Mouse (Mus musculus) neural tube, embryonic 13.5 days (tissue): ENCODE results near the gene Prkcsh. TPM values are rescaled to one million over a fixed set of nuclear protein-coding genes. Genes with fewer than 3 reads are reported as not detected.

Experiments
- ATAC-seq: fragments of 200-750 bp; cut with Nextera tagmentation; 2 replicates; pipeline ENCODE4 v1.8.0; 2017; ENCODE audit warnings: low read depth, mild to moderate bottlenecking, moderate TSS enrichment, moderate library complexity
- H3K27ac ChIP-seq: fragments of 300-500 bp; sonication (generic); replicated peaks from 2 replicates; pipeline ENCODE4 v1.5.1; 2015; ENCODE audit warnings: moderate library complexity, mild to moderate bottlenecking, inconsistent platforms
- H3K27me3 ChIP-seq: fragments of 300-500 bp; sonication (generic); 2 replicates; pipeline ENCODE4 v1.6.1; 2015; ENCODE audit warnings: mild to moderate bottlenecking, inconsistent platforms
- H3K36me3 ChIP-seq: fragments of 300-500 bp; sonication (generic); 2 replicates; pipeline ENCODE4 v1.6.1; 2015; ENCODE audit warnings: mild to moderate bottlenecking, inconsistent platforms
- H3K4me1 ChIP-seq: fragments of 300-500 bp; sonication (generic); replicated peaks from 2 replicates; pipeline ENCODE4 v1.6.1; 2015; ENCODE audit warnings: inconsistent platforms
- H3K4me2 ChIP-seq: fragments of 300-500 bp; sonication (generic); 2 replicates; pipeline ENCODE4 v1.6.1; 2015; ENCODE audit warnings: inconsistent platforms, mild to moderate bottlenecking, moderate library complexity
- H3K4me3 ChIP-seq: fragments of 300-500 bp; sonication (generic); 2 replicates; pipeline ENCODE4 v1.5.1; 2015; ENCODE audit warnings: mild to moderate bottlenecking, inconsistent platforms
- H3K9ac ChIP-seq: fragments of 300-500 bp; sonication (generic); 2 replicates; pipeline ENCODE4 v1.6.1; 2015; ENCODE audit warnings: moderate library complexity, mild to moderate bottlenecking, inconsistent platforms
- H3K9me3 ChIP-seq: fragments of 300-500 bp; sonication (generic); 2 replicates; pipeline ENCODE4 v1.6.1; 2016; ENCODE audit warnings: inconsistent platforms
- WGBS: fragments of 180-500 bp; shearing (Covaris S2); methylation state at CpG from one replicate; pipeline ENCODE4 v1.1.7; 2015; 5-methylcytosine and 5-hydroxymethylcytosine counted together
- polyA plus RNA-seq: library from polyadenylated mRNA; unstranded; fragments of >200 nt; fragmentation: Nextera tagmentation; extraction: Ambion mirVana; gene quantifications from 2 replicates; pipeline ENCODE4 v1.2.1, GENCODE M21; 2015

The Prkcsh gene
- polyA plus RNA-seq, 1 experiment from 2014 or later, result 101 TPM

- H3K4me2 ChIP-seq, result no peak overlapping the region
- H3K36me3 ChIP-seq, result peaks cover 93% of the 10 kb centered on the region
- H3K9me3 ChIP-seq, result no peaks in the 10 kb centered on the region
- no peak for ATAC-seq
- H3K27me3 ChIP-seq, result no peaks in the 10 kb centered on the region
- peaks cover 22% of the 10 kb centered on the region for H3K4me1 ChIP-seq
- no peak overlapping the region for H3K9ac ChIP-seq
- WGBS, result 19% methylated on average over 7 of the region's 7 CpGs
- no peak overlapping the region for H3K4me3 ChIP-seq
- 0 out of 2 replicates have a peak overlapping the region, but pooled peaks have one; percentile 13 for H3K27ac ChIP-seq
Observed at GRCm38 (mm10) chr9:22028467-22028866, 25.9 kb downstream of the Prkcsh start.

- no peaks in the 10 kb centered on the region for H3K9me3 ChIP-seq
- WGBS, result 95% methylated on average over 9 of the region's 9 CpGs
- H3K4me2 ChIP-seq, result no peak overlapping the region
- no peak overlapping the region for H3K27ac ChIP-seq
- H3K4me3 ChIP-seq, result no peak overlapping the region
- no peak for ATAC-seq
- H3K27me3 ChIP-seq, result no peaks in the 10 kb centered on the region
- H3K4me1 ChIP-seq, result peaks cover 37% of the 10 kb centered on the region
- H3K9ac ChIP-seq, result no peak overlapping the region
- H3K36me3 ChIP-seq, result peaks cover 93% of the 10 kb centered on the region
Observed at GRCm38 (mm10) chr9:22030386-22030785, 27.8 kb downstream of the Prkcsh start.

GRCm38 (mm10) chr9:22035300-22036044, 32.9 kb downstream of the Prkcsh start:
- no peaks in the 10 kb centered on the region for H3K27me3 ChIP-seq
- WGBS, result 22% methylated on average over 6 of the region's 6 CpGs
- peak overlapping the region; percentile 75 for H3K27ac ChIP-seq
- no peak overlapping the region for H3K4me3 ChIP-seq
- peak; percentile 59 for ATAC-seq
- no peak overlapping the region for H3K9ac ChIP-seq
- H3K36me3 ChIP-seq, result peaks cover 66% of the 10 kb centered on the region
- H3K9me3 ChIP-seq, result no peaks in the 10 kb centered on the region
- H3K4me2 ChIP-seq, result no peak overlapping the region
- peaks cover 29% of the 10 kb centered on the region for H3K4me1 ChIP-seq

- H3K4me1 ChIP-seq, result peaks cover 41% of the 10 kb centered on the region
- H3K36me3 ChIP-seq, result peaks cover 45% of the 10 kb centered on the region
- no peaks in the 10 kb centered on the region for H3K9me3 ChIP-seq
- H3K4me3 ChIP-seq, result no peak overlapping the region
- H3K27me3 ChIP-seq, result no peaks in the 10 kb centered on the region
- no peak for ATAC-seq
- no peak overlapping the region for H3K27ac ChIP-seq
- no peak overlapping the region for H3K4me2 ChIP-seq
- 79% methylated on average over 10 of the region's 10 CpGs for WGBS
- H3K9ac ChIP-seq, result no peak overlapping the region
Observed at GRCm38 (mm10) chr9:22037826-22038225, 35.2 kb downstream of the Prkcsh start.

GRCm38 (mm10) chr9:22041832-22042231, 39.2 kb downstream of the Prkcsh start:
- ATAC-seq, result no peak
- Histone ChIP-seq H3K9ac (no peak overlapping the region), H3K27ac (no peak overlapping the region), H3K4me2 (no peak overlapping the region), H3K9me3 (no peaks in the 10 kb centered on the region), H3K27me3 (no peaks in the 10 kb centered on the region), H3K4me3 (no peak overlapping the region), H3K36me3 (peaks cover 6% of the 10 kb centered on the region; the same call in 1 of the 2 replicates), H3K4me1 (peaks cover 27% of the 10 kb centered on the region)
- 59% methylated on average over 2 of the region's 2 CpGs for WGBS

- no peak overlapping the region for H3K4me3 ChIP-seq
- peak overlapping the region; percentile 87 for H3K4me2 ChIP-seq
- H3K27me3 ChIP-seq, result no peaks in the 10 kb centered on the region
- H3K4me1 ChIP-seq, result peaks cover 62% of the 10 kb centered on the region
- H3K9ac ChIP-seq, result peak overlapping the region; percentile 99
- 58% methylated on average over 9 of the region's 9 CpGs for WGBS
- H3K36me3 ChIP-seq, result 0 out of 2 replicates have a peak, but pooled peaks cover 5% of the 10 kb centered on the region
- ATAC-seq, result no peak
- H3K27ac ChIP-seq, result 0 out of 2 replicates have a peak overlapping the region, but pooled peaks have one; percentile 13
- H3K9me3 ChIP-seq, result no peaks in the 10 kb centered on the region
Observed at GRCm38 (mm10) chr9:22047329-22047728, 44.7 kb downstream of the Prkcsh start.

GRCm38 (mm10) chr9:22049315-22049714, 46.7 kb downstream of the Prkcsh start:
- ATAC-seq, result no peak
- WGBS, result 68% methylated on average over 11 of the region's 11 CpGs
- 0 out of 2 replicates have a peak, but pooled peaks cover 5% of the 10 kb centered on the region for H3K36me3 ChIP-seq
- H3K9me3 ChIP-seq, result no peaks in the 10 kb centered on the region
- peak overlapping the region; percentile 99 for H3K9ac ChIP-seq
- H3K4me1 ChIP-seq, result peaks cover 58% of the 10 kb centered on the region
- peaks cover 10% of the 10 kb centered on the region; the same call in 1 of the 2 replicates for H3K27me3 ChIP-seq
- H3K4me2 ChIP-seq, result peak overlapping the region; percentile 87
- H3K27ac ChIP-seq, result peak overlapping the region; percentile 95
- H3K4me3 ChIP-seq, result peak overlapping the region; percentile 98

GRCm38 (mm10) chr9:22049721-22050270, 47.2 kb downstream of the Prkcsh start:
- Histone ChIP-seq H3K27ac (peak overlapping the region; percentile 95), H3K4me2 (peak overlapping the region; percentile 87), H3K27me3 (peaks cover 10% of the 10 kb centered on the region; the same call in 1 of the 2 replicates), H3K9me3 (no peaks in the 10 kb centered on the region), H3K4me3 (peak overlapping the region; percentile 98), H3K9ac (peak overlapping the region; percentile 99), H3K36me3 (0 out of 2 replicates have a peak, but pooled peaks cover 5% of the 10 kb centered on the region), H3K4me1 (peaks cover 58% of the 10 kb centered on the region)
- ATAC-seq, result no peak
- WGBS, result 21% methylated on average over 4 of the region's 4 CpGs

GRCm38 (mm10) chr9:22050351-22050889, 47.8 kb downstream of the Prkcsh start:
- Histone ChIP-seq H3K4me3 (peak overlapping the region; percentile 98), H3K9me3 (no peaks in the 10 kb centered on the region), H3K36me3 (0 out of 2 replicates have a peak, but pooled peaks cover 5% of the 10 kb centered on the region), H3K4me2 (peak overlapping the region; percentile 87), H3K9ac (peak overlapping the region; percentile 99), H3K27ac (peak overlapping the region; percentile 95), H3K4me1 (peaks cover 57% of the 10 kb centered on the region), H3K27me3 (peaks cover 12% of the 10 kb centered on the region; the same call in 1 of the 2 replicates)
- peak; percentile 46 for ATAC-seq
- under 1% methylated on average over 43 of the region's 43 CpGs for WGBS

- Histone ChIP-seq H3K27me3 (peaks cover 18% of the 10 kb centered on the region; the same call in 1 of the 2 replicates), H3K4me1 (peaks cover 56% of the 10 kb centered on the region), H3K9me3 (no peaks in the 10 kb centered on the region), H3K36me3 (peaks cover 6% of the 10 kb centered on the region; the same call in 1 of the 2 replicates), H3K27ac (peak overlapping the region; percentile 95), H3K9ac (peak overlapping the region; percentile 99), H3K4me2 (peak overlapping the region; percentile 87), H3K4me3 (peak overlapping the region; percentile 98)
- WGBS, result 2% methylated on average over 64 of the region's 67 CpGs
- peak; percentile 29 for ATAC-seq
Observed at GRCm38 (mm10) chr9:22051161-22051957, 48.8 kb downstream of the Prkcsh start.

GRCm38 (mm10) chr9:22051958-22052254, 49.3 kb downstream of the Prkcsh start, which contains the start of gene Elavl3:
Gene Elavl3, minus strand, starts transcription at chr9:22052023.
- Histone ChIP-seq H3K27me3 (peaks cover 18% of the 10 kb centered on the region; the same call in 1 of the 2 replicates), H3K9ac (peak within 1 kb of the TSS; percentile 99), H3K4me2 (peak within 1 kb of the TSS; percentile 87), H3K36me3 (peaks cover 11% of the 10 kb centered on the region), H3K27ac (peak within 1 kb of the TSS; percentile 95), H3K9me3 (no peaks in the 10 kb centered on the region), H3K4me1 (peaks cover 51% of the 10 kb centered on the region), H3K4me3 (peak within 1 kb of the TSS; percentile 98)
- 1% methylated on average over 25 of the region's 28 CpGs for WGBS
- ATAC-seq, result peak; percentile 76
